Comparison of ENCODE assay signal across 29 mouse cellular contexts in the genomic region with DNA sequence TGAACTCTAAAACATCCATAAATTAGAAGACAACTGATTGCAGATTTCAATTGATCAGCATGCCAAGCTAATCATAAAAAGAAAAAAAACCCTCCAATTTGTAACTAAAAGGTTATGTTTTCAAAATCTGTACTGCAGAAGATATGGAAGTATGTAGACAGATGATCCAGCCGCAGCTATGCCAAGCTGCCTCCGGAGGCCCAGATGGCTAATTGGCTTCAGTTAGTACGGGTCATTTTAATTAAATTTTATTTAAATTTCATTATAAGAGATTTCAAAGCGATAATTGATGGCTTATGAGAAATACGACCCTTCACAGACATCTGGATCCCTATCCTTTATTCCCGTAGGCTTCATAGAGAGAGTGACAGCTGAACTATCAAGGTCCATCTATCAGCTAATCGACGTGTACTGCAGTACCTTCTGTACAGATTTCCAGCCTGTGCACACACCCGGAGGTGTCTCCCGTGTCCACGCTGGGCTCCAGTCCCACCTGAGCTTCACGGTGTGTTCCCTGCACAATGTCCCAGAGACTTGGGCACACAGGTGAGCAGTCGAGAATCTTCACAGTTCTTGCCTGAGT.
DNase-seq lines count a peak whose midpoint lies in the region; ATAC-seq lines count a peak whose summit lies in the region.
"Had no signal": no experiment of that assay in that cellular context is flagged by ENCODE, and none has a peak within 500 bp of the region (broad histone marks: within the 10 kb centered on the region; RNA-seq: fewer than 3 reads in every experiment).

No protein-coding gene starts in this region.

- 72% methylated on average over 13 of the region's 13 CpGs for WGBS in forebrain, embryonic 13.5 days
- WGBS in forebrain, embryonic 10.5 days, result 92% methylated on average over 13 of the region's 13 CpGs
- 68% methylated on average over 13 of the region's 13 CpGs for WGBS in neural tube, embryonic 12.5 days
- 42% methylated on average over 13 of the region's 13 CpGs for WGBS in neural tube, embryonic 13.5 days

- H3K9ac ChIP-seq in forebrain, embryonic 13.5 days, result no peak overlapping the region
- H3K9ac ChIP-seq in neural tube, embryonic 12.5 days, result no peak overlapping the region
- H3K9ac ChIP-seq in neural tube, embryonic 13.5 days, result no peak overlapping the region
- H3K9ac ChIP-seq: embryonic facial prominence, embryonic 12.5 days; heart, embryonic 13.5 days; limb, embryonic 13.5 days; liver, embryonic 12.5 days; midbrain, embryonic 12.5 days had no signal

- no peaks in the 10 kb centered on the region for H3K4me1 ChIP-seq in forebrain, embryonic 13.5 days
- H3K4me1 ChIP-seq in forebrain, embryonic 10.5 days, result no peaks in the 10 kb centered on the region; the same call in 1 of the 2 replicates
- H3K4me1 ChIP-seq in neural tube, embryonic 12.5 days, result no peaks in the 10 kb centered on the region
- H3K4me1 ChIP-seq in neural tube, embryonic 13.5 days (replicated peaks), result no peaks in the 10 kb centered on the region; the same call in 1 of the 2 replicates
- H3K4me1 ChIP-seq: embryonic facial prominence, embryonic 12.5 days; heart, embryonic 13.5 days; limb, embryonic 13.5 days; liver, embryonic 12.5 days; midbrain, embryonic 12.5 days had no signal

- no peak for DNase-seq in forebrain, embryonic 10.5 days (ENCODE audit: extremely low spot score, low spot score)
- DNase-seq in neural tube, embryonic 10.5 days (ENCODE audit: extremely low spot score, low spot score), result no peak
- no peak for DNase-seq in natural killer cell, adult 2 months (ENCODE audit: low spot score in 2 of 2)
- DNase-seq in ovary, postnatal 14 days (ENCODE audit: low spot score), result no peak
- DNase-seq: adrenal gland, postnatal 36 days; cerebellum, adult 11-12 months; cerebellum, postnatal 25 days; gastrocnemius, postnatal 25 days; heart, adult 2 months; heart, postnatal 14 days; kidney, adult 18-20 months; kidney, postnatal 4 days; lung, adult 18-20 months; lung, postnatal 10 days; right cerebral cortex, postnatal 14 days; thymus, adult 2 months; thymus, postnatal 4 days had no signal

- no peaks in the 10 kb centered on the region for H3K9me3 ChIP-seq in forebrain, embryonic 13.5 days (replicated peaks)
- H3K9me3 ChIP-seq in forebrain, embryonic 10.5 days, result no peaks in the 10 kb centered on the region
- H3K9me3 ChIP-seq in neural tube, embryonic 12.5 days, result no peaks in the 10 kb centered on the region
- no peaks in the 10 kb centered on the region for H3K9me3 ChIP-seq in neural tube, embryonic 13.5 days
- H3K9me3 ChIP-seq: embryonic facial prominence, embryonic 12.5 days; heart, embryonic 13.5 days; limb, embryonic 13.5 days; midbrain, embryonic 12.5 days had no signal

- ATAC-seq in forebrain, embryonic 13.5 days, result peak; percentile 33; the same call in 1 of the 2 replicates
- ATAC-seq in neural tube, embryonic 12.5 days (ENCODE audit: low FRiP score, low read depth), result peak; percentile 85
- peak; percentile 65 for ATAC-seq in neural tube, embryonic 13.5 days (ENCODE audit: low read depth)
- ATAC-seq: forebrain, embryonic 14.5 days; liver, embryonic 12.5 days; Patski had no signal

- H3K27me3 ChIP-seq in forebrain, embryonic 13.5 days, result no peaks in the 10 kb centered on the region
- H3K27me3 ChIP-seq in forebrain, embryonic 10.5 days (ENCODE audit: poor library complexity, severe bottlenecking), result no peaks in the 10 kb centered on the region
- no peaks in the 10 kb centered on the region for H3K27me3 ChIP-seq in neural tube, embryonic 12.5 days (replicated peaks)
- no peaks in the 10 kb centered on the region for H3K27me3 ChIP-seq in neural tube, embryonic 13.5 days
- H3K27me3 ChIP-seq: embryonic facial prominence, embryonic 12.5 days; heart, embryonic 13.5 days; limb, embryonic 13.5 days; liver, embryonic 12.5 days; midbrain, embryonic 12.5 days; Patski had no signal

- H3K36me3 ChIP-seq in forebrain, embryonic 13.5 days (ENCODE audit: poor library complexity, severe bottlenecking), result no peaks in the 10 kb centered on the region
- H3K36me3 ChIP-seq in forebrain, embryonic 10.5 days (replicated peaks), result no peaks in the 10 kb centered on the region
- no peaks in the 10 kb centered on the region for H3K36me3 ChIP-seq in neural tube, embryonic 12.5 days
- H3K36me3 ChIP-seq in neural tube, embryonic 13.5 days, result no peaks in the 10 kb centered on the region
- H3K36me3 ChIP-seq: embryonic facial prominence, embryonic 12.5 days; heart, embryonic 13.5 days; limb, embryonic 13.5 days; liver, embryonic 12.5 days; midbrain, embryonic 12.5 days had no signal

- no peak overlapping the region for H3K4me2 ChIP-seq in forebrain, embryonic 13.5 days
- H3K4me2 ChIP-seq in neural tube, embryonic 12.5 days (replicated peaks), result no peak overlapping the region
- no peak overlapping the region for H3K4me2 ChIP-seq in neural tube, embryonic 13.5 days
- H3K4me2 ChIP-seq: embryonic facial prominence, embryonic 12.5 days; heart, embryonic 13.5 days; limb, embryonic 13.5 days; liver, embryonic 12.5 days; midbrain, embryonic 12.5 days had no signal

- no peak overlapping the region for H3K4me3 ChIP-seq in forebrain, embryonic 13.5 days
- H3K4me3 ChIP-seq in forebrain, embryonic 10.5 days, result no peak overlapping the region
- H3K4me3 ChIP-seq in neural tube, embryonic 12.5 days, result no peak overlapping the region
- no peak overlapping the region for H3K4me3 ChIP-seq in neural tube, embryonic 13.5 days
- H3K4me3 ChIP-seq: embryonic facial prominence, embryonic 12.5 days; heart, adult 2 months; heart, embryonic 13.5 days; limb, embryonic 13.5 days; liver, embryonic 12.5 days; midbrain, embryonic 12.5 days; myocyte had no signal

- H3K27ac ChIP-seq in forebrain, embryonic 13.5 days, result no peak overlapping the region
- H3K27ac ChIP-seq in forebrain, embryonic 10.5 days, result no peak overlapping the region
- no peak overlapping the region for H3K27ac ChIP-seq in neural tube, embryonic 12.5 days
- no peak overlapping the region for H3K27ac ChIP-seq in neural tube, embryonic 13.5 days (replicated peaks)
- H3K27ac ChIP-seq: embryonic facial prominence, embryonic 12.5 days; heart, adult 2 months; heart, embryonic 13.5 days; limb, embryonic 13.5 days; liver, embryonic 12.5 days; midbrain, embryonic 12.5 days; stomach, postnatal 0 days had no signal

Comparison
In these comparisons a context has a peak if more than half of its experiments do, and no peak if none do; other contexts are left out.
1. ATAC-seq: peak in every context shown above with its lines; median percentile 85 in neural tube, embryonic 12.5 days; 65 in neural tube, embryonic 13.5 days; 33 in forebrain, embryonic 13.5 days.